Mouse (Mus musculus): Measurements from ENCODE around the gene Olfr1396. TPM values are rescaled to one million over a fixed set of nuclear protein-coding genes. Genes with fewer than 3 reads are reported as not detected.

Olfr1396 gene
- polyA plus RNA-seq (2021) = not detected

DNA sequence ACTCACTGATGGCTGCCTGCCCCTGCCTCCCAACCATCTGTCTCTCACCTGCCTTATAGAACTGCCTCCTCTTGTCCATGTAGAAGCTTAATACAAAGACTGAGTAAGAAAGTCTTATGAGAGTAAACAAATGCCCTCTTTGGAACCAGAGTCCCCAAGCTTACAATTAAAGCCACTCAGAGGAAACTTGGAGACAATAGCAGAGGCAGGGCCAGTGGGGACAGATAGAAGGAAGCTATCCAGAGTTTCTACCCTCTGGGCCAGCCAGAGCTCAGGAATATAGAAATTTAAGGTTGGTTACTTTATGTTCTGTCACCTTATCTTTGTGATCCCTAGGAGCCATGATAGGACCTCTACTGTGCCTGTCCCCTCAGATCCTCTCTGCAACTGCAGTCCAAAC is at the start of gene Olfr1396:
Gene Olfr1396, minus strand, starts transcription at position 101 of the 400 bp plus-strand sequence.
- in situ Hi-C loops (cut with MboI; ENCODE audit: low pct_unique_long_range_greater_than_20kb) = loop anchor here (10.0 kb wide), 1 partner anchor 330 kb away; no protein-coding TSS in a partner anchor
- peaks cover 33% of the 10 kb centered on the region for H3K27me3 ChIP-seq
- DNase-seq (ENCODE audit: low read depth, low spot score) = no peak
- ChIA-PET CTCF (interaction anchor here (1.0 kb wide), 1 partner anchor 340 kb away, joined by 3 read pairs; no protein-coding TSS in a partner anchor), POLR2A (no interaction called here)
- no peak for ATAC-seq
- TF ChIP-seq CTCF (IDR thresholded peaks at IDR 0.05) = no peak

DNA sequence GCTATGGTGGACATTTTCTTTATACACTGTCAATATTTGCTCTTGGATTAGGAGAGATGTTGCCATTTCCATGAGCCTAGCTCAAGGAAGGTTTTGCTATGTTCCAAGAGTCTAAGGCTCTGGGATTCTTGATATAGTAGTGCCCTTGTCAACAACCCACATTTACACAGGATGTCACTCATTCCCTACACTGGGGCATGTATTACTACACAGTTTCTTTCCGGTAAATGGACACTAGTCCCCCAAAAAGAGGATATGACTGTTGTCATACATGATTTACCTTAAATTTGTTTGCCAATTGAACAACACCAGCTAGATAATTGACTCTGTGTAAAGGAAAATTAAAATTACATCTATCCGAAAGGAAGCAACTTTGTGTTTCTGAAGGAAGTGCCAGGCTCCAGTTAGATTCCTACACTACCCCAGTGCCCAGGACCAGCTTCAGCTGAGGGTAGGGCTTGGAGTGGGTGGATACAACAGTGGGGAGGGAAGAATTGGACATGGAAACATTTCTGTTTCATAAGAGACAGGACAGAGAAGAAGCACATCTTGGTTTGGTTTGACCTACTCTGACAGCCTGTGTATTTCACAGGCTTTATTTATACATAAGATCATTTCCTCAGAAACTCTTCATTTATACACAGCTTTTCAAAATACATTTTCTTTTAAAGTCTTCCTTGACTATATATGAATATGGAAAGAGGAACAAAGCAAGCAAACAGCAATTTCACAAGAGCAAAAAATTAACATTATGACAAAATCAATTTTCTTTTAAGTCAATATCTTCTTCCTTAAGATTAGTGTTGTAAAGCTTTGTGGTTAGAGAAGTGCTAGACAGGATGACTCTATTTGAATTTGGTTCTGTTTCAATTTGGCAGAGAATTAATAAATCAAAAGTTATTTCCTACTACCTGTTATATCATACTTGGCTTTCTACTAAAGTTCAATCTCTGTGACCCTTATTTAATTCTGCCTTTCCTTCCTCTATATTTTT is 42.4 kb upstream of the Olfr1396 start:
- in situ Hi-C loops (cut with MboI; ENCODE audit: low pct_unique_long_range_greater_than_20kb) = no loop called here
- H3K27me3 ChIP-seq = peaks cover 6% of the 10 kb centered on the region
- no peak for DNase-seq (ENCODE audit: low read depth, low spot score)
- no peak for ATAC-seq
- ChIA-PET CTCF (interaction anchor here (1.4 kb wide), 1 partner anchor 23 kb away, joined by 3 read pairs; no protein-coding TSS in a partner anchor), POLR2A (no interaction called here)
- TF ChIP-seq CTCF (IDR thresholded peaks at IDR 0.05) = no peak

GRCm38 (mm10) chr11:49154077-49154476 is 39.4 kb upstream of the Olfr1396 start, which contains the start of gene Olfr1394:
Gene Olfr1394, plus strand, starts transcription at chr11:49154377.
- DNase-seq (ENCODE audit: low read depth, low spot score) (no peak), ATAC-seq (no peak)
- ChIA-PET CTCF (interaction anchor here (0.9 to 1.4 kb wide), 2 partner anchors 10 to 379 kb away, joined by 3 to 5 read pairs; no protein-coding TSS in a partner anchor), POLR2A (no interaction called here)
- TF ChIP-seq CTCF (IDR thresholded peaks at IDR 0.05) = no peak
- peaks cover 21% of the 10 kb centered on the region for H3K27me3 ChIP-seq
- in situ Hi-C loops (cut with MboI; ENCODE audit: low pct_unique_long_range_greater_than_20kb) = no loop called here

GRCm38 (mm10) chr11:49141974-49142373 is 27.3 kb upstream of the Olfr1396 start, which contains the start of gene Olfr1395:
Gene Olfr1395, plus strand, starts transcription at chr11:49142274.
- TF ChIP-seq CTCF (IDR thresholded peaks at IDR 0.05) = no peak
- DNase-seq (ENCODE audit: low read depth, low spot score) (no peak), ATAC-seq (no peak)
- ChIA-PET CTCF (interaction anchor here (1.0 kb wide), 1 partner anchor 8 kb away, joined by 3 read pairs; no protein-coding TSS in a partner anchor), POLR2A (interaction anchor here (0.6 kb wide), 1 partner anchor 496 kb away, joined by 3 read pairs; no protein-coding TSS in a partner anchor)
- H3K27me3 ChIP-seq = peaks cover 54% of the 10 kb centered on the region
- in situ Hi-C loops (cut with MboI; ENCODE audit: low pct_unique_long_range_greater_than_20kb) = no loop called here

GRCm38 (mm10) chr11:49124169-49124568 is 9.5 kb upstream of the Olfr1396 start:
- no peak for ATAC-seq
- POLR2A ChIA-PET = no interaction called here
- in situ Hi-C loops (cut with MboI; ENCODE audit: low pct_unique_long_range_greater_than_20kb) = no loop called here
- no peak for DNase-seq (ENCODE audit: low read depth, low spot score)
- TF ChIP-seq CTCF (IDR thresholded peaks at IDR 0.05) = no peak
- H3K27me3 ChIP-seq = peaks cover 44% of the 10 kb centered on the region
- CTCF ChIA-PET = no interaction called here

DNA sequence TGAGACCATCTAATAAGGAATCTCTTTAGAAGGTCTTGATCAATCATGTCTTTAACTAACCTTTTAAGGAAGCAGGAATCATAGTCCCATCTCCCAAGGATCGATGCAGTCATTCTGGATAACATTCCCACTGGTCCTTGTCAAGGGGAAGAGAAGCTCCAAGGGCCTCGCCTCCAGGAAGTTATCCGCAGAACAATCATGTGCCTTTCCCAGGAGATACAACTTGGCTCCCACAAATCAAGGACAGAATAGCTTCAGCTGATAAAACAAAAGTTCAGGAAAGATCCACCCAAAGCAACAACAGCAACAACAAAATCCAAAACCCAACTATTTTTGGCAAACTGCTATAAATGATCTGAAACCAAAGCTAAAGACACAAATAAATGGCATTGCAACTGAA is 5.0 kb upstream of the Olfr1396 start:
- ATAC-seq (no peak), DNase-seq (ENCODE audit: low read depth, low spot score) (no peak)
- peaks cover 61% of the 10 kb centered on the region for H3K27me3 ChIP-seq
- ChIA-PET CTCF (interaction anchor here (1.0 kb wide), 1 partner anchor 345 kb away, joined by 5 read pairs; no protein-coding TSS in a partner anchor), POLR2A (no interaction called here)
- no peak for TF ChIP-seq CTCF (IDR thresholded peaks at IDR 0.05)
- in situ Hi-C loops (cut with MboI; ENCODE audit: low pct_unique_long_range_greater_than_20kb) = loop anchor here (10.0 kb wide), 1 partner anchor 335 kb away; no protein-coding TSS in a partner anchor

GRCm38 (mm10) chr11:49114158-49114557 is 516 bp downstream of the Olfr1396 start:
- no peak for DNase-seq (ENCODE audit: low read depth, low spot score)
- ChIA-PET CTCF (interaction anchor here (1.0 kb wide), 1 partner anchor 339 kb away, joined by 3 read pairs; no protein-coding TSS in a partner anchor), POLR2A (no interaction called here)
- in situ Hi-C loops (cut with MboI; ENCODE audit: low pct_unique_long_range_greater_than_20kb) = loop anchor here (10.0 kb wide), 1 partner anchor 329 kb away; no protein-coding TSS in a partner anchor
- TF ChIP-seq CTCF (IDR thresholded peaks at IDR 0.05) = no peak
- H3K27me3 ChIP-seq = peaks cover 27% of the 10 kb centered on the region
- ATAC-seq = no peak

- CTCF ChIA-PET = interaction anchor here (1.1 kb wide), 1 partner anchor 337 kb away, joined by 3 read pairs; no protein-coding TSS in a partner anchor
- DNase-seq (ENCODE audit: low read depth, low spot score) = no peak
- in situ Hi-C loops (cut with MboI; ENCODE audit: low pct_unique_long_range_greater_than_20kb) = loop anchor here (10.0 kb wide), 1 partner anchor 328 kb away; no protein-coding TSS in a partner anchor
- peaks cover 21% of the 10 kb centered on the region for H3K27me3 ChIP-seq
- no peak for ATAC-seq
- no peak for TF ChIP-seq CTCF (IDR thresholded peaks at IDR 0.05)
- POLR2A ChIA-PET = no interaction called here
Observed at GRCm38 (mm10) chr11:49112624-49113219, 2.0 kb downstream of the Olfr1396 start.

DNA sequence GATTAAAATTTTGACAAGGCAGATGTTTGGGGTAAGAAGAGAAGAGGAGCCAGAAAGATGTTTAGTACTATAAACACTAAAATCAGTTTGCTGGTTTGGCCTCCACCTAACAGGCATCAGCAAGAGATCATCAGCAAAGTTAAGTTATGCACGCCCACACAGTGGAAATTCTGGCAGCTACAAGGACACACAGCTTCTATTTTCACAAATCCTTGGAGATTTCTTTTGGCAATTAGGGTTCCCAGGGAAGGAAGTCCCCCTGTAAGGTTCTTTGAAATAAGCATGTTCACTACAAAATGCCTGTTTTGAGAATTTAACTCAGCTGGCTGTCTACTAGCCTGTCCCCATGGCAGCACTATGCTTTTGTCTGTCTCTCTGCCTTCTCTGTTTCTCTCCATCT is 3.7 kb downstream of the Olfr1396 start:
- ATAC-seq (no peak), DNase-seq (ENCODE audit: low read depth, low spot score) (no peak)
- ChIA-PET POLR2A (no interaction called here), CTCF (interaction anchor here (4.5 kb wide), 1 partner anchor 252 kb away, joined by 21 read pairs; no protein-coding TSS in a partner anchor)
- in situ Hi-C loops (cut with MboI; ENCODE audit: low pct_unique_long_range_greater_than_20kb) = loop anchor here (10.0 kb wide), 1 partner anchor 326 kb away; no protein-coding TSS in a partner anchor
- TF ChIP-seq CTCF (IDR thresholded peaks at IDR 0.05) = no peak
- peaks cover 15% of the 10 kb centered on the region for H3K27me3 ChIP-seq

- in situ Hi-C loops (cut with MboI; ENCODE audit: low pct_unique_long_range_greater_than_20kb) = loop anchor here (5.0 kb wide), 1 partner anchor 163 kb away; no protein-coding TSS in a partner anchor
- DNase-seq (ENCODE audit: low read depth, low spot score) = no peak
- ATAC-seq = no peak
- peaks cover 10% of the 10 kb centered on the region for H3K27me3 ChIP-seq
- CTCF ChIA-PET = interaction anchor here (1.0 to 4.5 kb wide), 12 partner anchors 12 to 334 kb away, joined by 3 to 21 read pairs (median 4); partner anchors contain the start of gene Irgm1
- peak; percentile 76 for TF ChIP-seq CTCF (IDR thresholded peaks at IDR 0.05)
- POLR2A ChIA-PET = interaction anchor here (0.5 kb wide), 1 partner anchor 319 kb away, joined by 5 read pairs; no protein-coding TSS in a partner anchor
Observed at GRCm38 (mm10) chr11:49108833-49109232, 5.8 kb downstream of the Olfr1396 start.
